Mouse (Mus musculus): ENCODE measurements around the gene Gm26992. TPM values are rescaled to one million over a fixed set of nuclear protein-coding genes. Genes with fewer than 3 reads are reported as not detected.

Gene Gm26992
- 0.62 and 1.3 TPM in 2 replicates for polyA plus RNA-seq (2012; rRNA removed)

DNA sequence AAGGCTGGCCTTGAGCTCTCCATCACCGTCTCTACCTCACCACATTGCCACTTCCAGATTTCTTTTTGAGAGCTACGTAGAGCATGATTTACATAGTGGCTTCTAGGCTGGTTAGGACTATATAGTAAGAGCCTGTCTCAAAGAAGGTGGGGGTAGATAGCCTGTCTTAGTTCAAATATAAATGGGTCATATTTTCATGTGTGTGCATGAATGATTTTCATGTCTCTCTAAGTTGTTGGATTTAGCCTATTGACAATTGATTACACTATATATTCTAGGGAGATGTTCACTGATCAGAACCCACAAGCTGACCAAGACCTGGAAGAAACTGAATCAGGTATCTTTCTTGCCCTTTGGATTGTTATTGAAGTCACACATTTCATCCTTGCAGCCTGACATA is at the start of gene Gm26992:
Gene Gm26992 (plus strand): TSS at position 301 of the 400 bp plus-strand sequence.
- H3K4me3 ChIP-seq (replicated peaks; ENCODE audit: extremely low read depth, low read depth, low read length) = no peak within 1 kb of the TSS
- TF ChIP-seq POLR2A (IDR thresholded peaks at IDR 0.05; ENCODE audit: borderline replicate concordance, extremely low read depth, low read depth, low read length) (no peak), CTCF (IDR thresholded peaks at IDR 0.05; ENCODE audit: insufficient read depth, low read length) (no peak)
- 88% methylated on average over 2 of the region's 2 CpGs for WGBS

DNA sequence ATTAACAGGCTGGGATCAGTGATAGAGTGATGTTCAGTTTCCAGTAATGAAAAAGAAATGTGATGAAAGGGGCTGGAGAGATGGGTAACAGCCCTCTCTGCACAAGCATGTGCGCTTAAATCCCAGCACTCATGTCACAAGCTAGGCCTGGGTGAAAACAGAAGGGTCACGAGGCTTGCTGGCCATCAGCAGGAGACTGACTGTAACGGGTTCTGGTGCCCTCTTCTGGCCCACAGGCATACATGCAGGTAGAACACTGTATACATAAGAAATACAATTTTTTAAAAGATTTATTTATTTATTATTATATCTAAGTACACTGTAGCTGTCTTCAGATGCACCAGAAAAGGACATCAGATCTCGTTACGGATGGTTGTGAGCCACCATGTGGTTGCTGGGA is 47.6 kb upstream of the Gm26992 start:
- Histone ChIP-seq H3K4me3 (replicated peaks; ENCODE audit: extremely low read depth, low read depth, low read length) (no peak overlapping the region), H3K4me1 (ENCODE audit: control insufficient read depth, insufficient read depth, low read length) (no peaks in the 10 kb centered on the region)
- WGBS = 56% methylated on average over 5 of the region's 5 CpGs
- DNase-seq = no peak
- no peak for TF ChIP-seq POLR2A (IDR thresholded peaks at IDR 0.05; ENCODE audit: borderline replicate concordance, extremely low read depth, low read depth, low read length)
- TF ChIP-seq CTCF (IDR thresholded peaks at IDR 0.05; ENCODE audit: insufficient read depth, low read length) = peak; percentile 49; the same call in 1 of the 2 replicates

More for the DNA sequence above, at the start of gene Gm26992:
- no peak for DNase-seq
- no peaks in the 10 kb centered on the region for H3K4me1 ChIP-seq (ENCODE audit: control insufficient read depth, insufficient read depth, low read length)

DNA sequence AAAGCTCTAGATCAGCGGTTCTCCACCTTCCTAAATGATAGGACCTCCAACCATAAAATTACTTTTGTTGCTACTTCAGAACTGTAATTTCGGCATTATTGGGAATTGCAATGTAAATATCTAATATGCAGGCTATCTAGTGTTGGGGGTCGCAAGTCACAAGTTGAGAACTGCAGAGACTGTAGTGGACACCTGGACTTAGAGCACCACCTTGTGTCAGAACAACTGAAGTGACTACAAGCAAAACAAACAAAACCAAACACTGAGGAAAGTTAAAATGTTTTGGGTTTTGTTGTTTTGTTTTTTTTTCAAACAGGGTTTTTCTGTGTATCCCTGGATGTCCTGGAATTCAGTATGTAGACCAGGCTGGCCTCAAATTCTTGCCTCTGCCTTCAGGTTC is 37.3 kb upstream of the Gm26992 start:
- WGBS = 73% methylated on average over 3 of the region's 3 CpGs
- no peak overlapping the region for H3K4me3 ChIP-seq (replicated peaks; ENCODE audit: extremely low read depth, low read depth, low read length)

DNA sequence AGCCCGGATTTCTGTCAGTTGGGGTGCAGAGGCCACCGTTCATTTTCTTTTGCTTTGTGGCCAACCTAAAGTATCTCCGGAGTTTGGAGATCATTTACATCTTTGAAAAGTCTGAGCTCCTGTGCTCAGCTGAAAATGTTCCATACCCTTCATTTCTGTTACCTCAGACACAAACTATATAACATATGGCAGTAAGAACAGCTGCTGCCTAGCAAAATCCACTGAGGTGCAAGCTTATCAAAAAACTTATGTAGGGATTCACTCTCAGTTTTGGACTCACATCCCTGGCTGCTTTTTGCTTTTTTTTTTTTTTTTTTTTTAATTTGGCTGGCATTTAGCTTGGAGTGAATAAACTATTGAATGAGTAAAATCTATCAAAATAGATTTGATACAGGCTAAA is 33.7 kb upstream of the Gm26992 start:
- no peak for DNase-seq
- Histone ChIP-seq H3K4me1 (ENCODE audit: control insufficient read depth, insufficient read depth, low read length) (no peaks in the 10 kb centered on the region), H3K4me3 (replicated peaks; ENCODE audit: extremely low read depth, low read depth, low read length) (no peak overlapping the region)
- 82% methylated on average over 3 of the region's 3 CpGs for WGBS
- no peak for TF ChIP-seq CTCF (IDR thresholded peaks at IDR 0.05; ENCODE audit: insufficient read depth, low read length)
- no peak for TF ChIP-seq POLR2A (IDR thresholded peaks at IDR 0.05; ENCODE audit: borderline replicate concordance, extremely low read depth, low read depth, low read length)

More for the DNA sequence above, 37.3 kb upstream of the Gm26992 start:
- DNase-seq = no peak
- TF ChIP-seq CTCF (IDR thresholded peaks at IDR 0.05; ENCODE audit: insufficient read depth, low read length) = no peak
- TF ChIP-seq POLR2A (IDR thresholded peaks at IDR 0.05; ENCODE audit: borderline replicate concordance, extremely low read depth, low read depth, low read length) = no peak
- no peaks in the 10 kb centered on the region for H3K4me1 ChIP-seq (ENCODE audit: control insufficient read depth, insufficient read depth, low read length)

GRCm38 (mm10) chrX:103393841-103394240 is 28.0 kb upstream of the Gm26992 start:
- no peak for DNase-seq
- TF ChIP-seq CTCF (IDR thresholded peaks at IDR 0.05; ENCODE audit: insufficient read depth, low read length) (no peak), POLR2A (IDR thresholded peaks at IDR 0.05; ENCODE audit: borderline replicate concordance, extremely low read depth, low read depth, low read length) (no peak)
- Histone ChIP-seq H3K4me3 (replicated peaks; ENCODE audit: extremely low read depth, low read depth, low read length) (no peak overlapping the region), H3K4me1 (ENCODE audit: control insufficient read depth, insufficient read depth, low read length) (no peaks in the 10 kb centered on the region)
- 65% methylated on average over 1 of the region's 1 CpGs for WGBS

DNA sequence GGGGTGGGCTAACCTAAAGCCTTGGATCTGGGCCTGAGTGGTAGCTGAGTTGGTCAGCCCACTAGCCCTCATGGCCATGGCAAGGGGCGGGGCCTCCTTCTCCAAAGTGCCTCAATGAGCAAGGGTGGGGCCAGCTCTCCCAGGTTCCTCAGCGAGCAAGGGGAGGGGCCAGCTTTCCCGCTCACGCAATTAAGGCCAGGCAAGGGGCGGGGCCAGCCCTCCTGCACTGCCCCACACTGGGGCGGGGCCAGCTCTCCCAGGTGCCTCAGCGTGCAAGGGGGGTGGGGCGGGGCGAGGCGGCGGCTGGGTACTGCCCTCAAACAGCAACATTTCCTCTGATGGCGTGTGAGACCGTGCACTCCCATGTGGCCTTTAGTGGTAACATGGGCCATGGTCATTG is 16.8 kb upstream of the Gm26992 start:
- Histone ChIP-seq H3K4me1 (ENCODE audit: control insufficient read depth, insufficient read depth, low read length) (no peaks in the 10 kb centered on the region), H3K4me3 (replicated peaks; ENCODE audit: extremely low read depth, low read depth, low read length) (no peak overlapping the region)
- TF ChIP-seq CTCF (IDR thresholded peaks at IDR 0.05; ENCODE audit: insufficient read depth, low read length) = no peak
- no peak for TF ChIP-seq POLR2A (IDR thresholded peaks at IDR 0.05; ENCODE audit: borderline replicate concordance, extremely low read depth, low read depth, low read length)
- DNase-seq = no peak
- 44% methylated on average over 13 of the region's 13 CpGs for WGBS

GRCm38 (mm10) chrX:103414167-103414566 is 7.6 kb upstream of the Gm26992 start, which contains the start of gene Tsx:
Gene Tsx, plus strand, starts transcription at chrX:103414467.
- TF ChIP-seq POLR2A (IDR thresholded peaks at IDR 0.05; ENCODE audit: borderline replicate concordance, extremely low read depth, low read depth, low read length) (no peak), CTCF (IDR thresholded peaks at IDR 0.05; ENCODE audit: insufficient read depth, low read length) (no peak)
- 77% methylated on average over 5 of the region's 5 CpGs for WGBS
- H3K4me1 ChIP-seq (ENCODE audit: control insufficient read depth, insufficient read depth, low read length) = no peaks in the 10 kb centered on the region
- DNase-seq = no peak
- no peak within 1 kb of the TSS for H3K4me3 ChIP-seq (replicated peaks; ENCODE audit: extremely low read depth, low read depth, low read length)

DNA sequence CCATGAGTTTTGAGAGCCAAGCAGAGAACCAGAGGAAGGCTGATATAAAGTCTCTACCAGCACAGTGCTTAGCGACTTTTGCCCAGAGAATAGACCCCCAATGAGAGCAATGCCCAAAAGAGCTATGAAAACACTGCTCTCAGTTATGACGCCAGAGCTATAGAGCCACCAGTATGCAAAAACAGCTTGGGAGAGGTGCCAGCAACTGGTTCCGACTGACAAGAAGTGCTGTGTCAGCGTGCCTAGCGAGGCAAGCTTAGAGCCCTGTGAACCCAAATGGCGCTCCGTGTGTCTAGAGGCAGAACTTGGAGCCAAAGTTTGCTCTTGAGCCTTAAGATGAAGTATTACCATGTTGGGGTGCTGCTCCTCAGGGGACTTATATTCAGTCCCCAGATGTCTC is 5.9 kb downstream of the Gm26992 start:
- 62% methylated on average over 7 of the region's 7 CpGs for WGBS
- no peak for TF ChIP-seq CTCF (IDR thresholded peaks at IDR 0.05; ENCODE audit: insufficient read depth, low read length)
- no peak for DNase-seq
- no peak overlapping the region for H3K4me3 ChIP-seq (replicated peaks; ENCODE audit: extremely low read depth, low read depth, low read length)
- H3K4me1 ChIP-seq (ENCODE audit: control insufficient read depth, insufficient read depth, low read length) = no peaks in the 10 kb centered on the region

GRCm38 (mm10) chrX:103432293-103432692 is 10.5 kb downstream of the Gm26992 start:
- H3K4me3 ChIP-seq (replicated peaks; ENCODE audit: extremely low read depth, low read depth, low read length) = no peak overlapping the region

DNA sequence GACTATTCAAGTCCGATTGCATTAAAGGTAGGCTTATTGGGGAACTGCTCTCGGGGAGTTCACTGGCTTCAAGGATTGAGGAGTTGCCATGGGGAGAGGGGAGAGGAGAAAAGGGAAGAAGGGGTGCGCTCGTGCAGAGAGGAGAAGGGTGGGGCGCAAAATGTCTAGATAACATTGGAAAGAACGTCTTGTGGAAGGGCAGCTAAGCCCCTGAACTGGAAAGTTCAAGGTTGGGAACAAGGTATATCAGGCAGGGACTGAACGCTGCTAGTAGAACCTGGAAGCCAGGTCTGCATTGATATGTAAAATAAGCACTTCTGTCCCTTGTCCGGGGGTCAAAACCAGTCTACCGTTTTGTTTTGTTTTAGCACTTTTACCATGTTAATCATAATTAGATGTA is 16.2 kb downstream of the Gm26992 start:
- TF ChIP-seq CTCF (IDR thresholded peaks at IDR 0.05; ENCODE audit: insufficient read depth, low read length) = no peak
- no peak for TF ChIP-seq POLR2A (IDR thresholded peaks at IDR 0.05; ENCODE audit: borderline replicate concordance, extremely low read depth, low read depth, low read length)
- no peak overlapping the region for H3K4me3 ChIP-seq (replicated peaks; ENCODE audit: extremely low read depth, low read depth, low read length)
- H3K4me1 ChIP-seq (ENCODE audit: control insufficient read depth, insufficient read depth, low read length) = no peaks in the 10 kb centered on the region
- WGBS = 27% methylated on average over 9 of the region's 9 CpGs
- DNase-seq = no peak

More at GRCm38 (mm10) chrX:103432293-103432692, 10.5 kb downstream of the Gm26992 start:
- no peak for DNase-seq
- TF ChIP-seq CTCF (IDR thresholded peaks at IDR 0.05; ENCODE audit: insufficient read depth, low read length) (no peak), POLR2A (IDR thresholded peaks at IDR 0.05; ENCODE audit: borderline replicate concordance, extremely low read depth, low read depth, low read length) (no peak)
- WGBS = 62% methylated on average over 7 of the region's 7 CpGs
- H3K4me1 ChIP-seq (ENCODE audit: control insufficient read depth, insufficient read depth, low read length) = no peaks in the 10 kb centered on the region

All from lung, adult 2 months (tissue).